Mouse (Mus musculus) olfactory bulb, adult 2 months (tissue): ENCODE data around the gene Wars. TPM values are rescaled to one million over a fixed set of nuclear protein-coding genes. Genes with fewer than 3 reads are reported as not detected.

ENCODE experiments used
- H3K27ac ChIP-seq: fragments of 200-500 bp; 2 replicates; pipeline ENCODE4 v1.5.1; 2012; ENCODE audit warnings: low read depth, low read length; ENCODE audit not compliant: insufficient read depth
- H3K4me1 ChIP-seq: fragments of 200-500 bp; 2 replicates; pipeline ENCODE4 v1.6.1; 2012; ENCODE audit warnings: low read length; ENCODE audit not compliant: control insufficient read depth, insufficient read depth
- H3K4me3 ChIP-seq: fragments of 200-500 bp; 2 replicates; pipeline ENCODE4 v1.5.1; 2012; ENCODE audit warnings: mild to moderate bottlenecking, low read depth, low read length, moderate library complexity; ENCODE audit not compliant: insufficient read depth
- CTCF ChIP-seq: fragments of 200-500 bp; IDR thresholded peaks from 2 replicates; pipeline ENCODE4 v1.5.1; 2012; ENCODE audit warnings: low read depth, mild to moderate bottlenecking, low read length, moderate library complexity; ENCODE audit not compliant: insufficient read depth
- POLR2A ChIP-seq: fragments of 200-500 bp; IDR thresholded peaks from 2 replicates; pipeline ENCODE4 v1.6.1; 2012; ENCODE audit warnings: mild to moderate bottlenecking, low read depth, low read length, moderate library complexity; ENCODE audit not compliant: insufficient read depth
- WGBS: fragments of 180-500 bp; shearing (Covaris S2); methylation state at CpG from one replicate; pipeline ENCODE4 v1.1.7; 2018; 5-methylcytosine and 5-hydroxymethylcytosine counted together
- polyA plus RNA-seq: library from polyadenylated mRNA; stranded (reverse); fragments of >200 nt; gene quantifications from 2 replicates; pipeline ENCODE4 v1.2.4, GENCODE M21; 2012; ENCODE audit warnings: low replicate concordance; ENCODE audit not compliant: missing spikeins, insufficient read depth, insufficient read length

Wars gene
- polyA plus RNA-seq, 1 experiment: not detected

- WGBS: 60% methylated on average over 3 of the region's 3 CpGs
- no peak overlapping the region for H3K4me3 ChIP-seq
- TF ChIP-seq POLR2A: no peak
- TF ChIP-seq CTCF: no peak
- H3K4me1 ChIP-seq: peaks cover 2% of the 10 kb centered on the region; the same call in 1 of the 2 replicates
- no peak overlapping the region for H3K27ac ChIP-seq
Observed at GRCm38 (mm10) chr12:108896006-108896405, 2.0 kb upstream of the Wars start.

- TF ChIP-seq POLR2A: no peak
- TF ChIP-seq CTCF: no peak
Observed at GRCm38 (mm10) chr12:108894432-108894816, 450 bp upstream of the Wars start.

GRCm38 (mm10) chr12:108892989-108893714 is 822 bp downstream of the Wars start, which contains the start of gene Wdr25:
Wdr25 (plus strand) TSS chr12:108893631.
- TF ChIP-seq CTCF (no peak), POLR2A (no peak)
- 19% methylated on average over 12 of the region's 12 CpGs for WGBS
- Histone ChIP-seq H3K4me1 (peaks cover 2% of the 10 kb centered on the region; the same call in 1 of the 2 replicates), H3K27ac (0 out of 2 replicates have a peak within 1 kb of the TSS, but pooled peaks have one; percentile 19), H3K4me3 (peak within 1 kb of the TSS; percentile 71)

More at GRCm38 (mm10) chr12:108894432-108894816, 450 bp upstream of the Wars start:
- 2% methylated on average over 7 of the region's 7 CpGs for WGBS
- Histone ChIP-seq H3K27ac (0 out of 2 replicates have a peak overlapping the region, but pooled peaks have one; percentile 19), H3K4me1 (peaks cover 2% of the 10 kb centered on the region; the same call in 1 of the 2 replicates), H3K4me3 (peak overlapping the region; percentile 71)

GRCm38 (mm10) chr12:108888632-108889031 is 5.3 kb downstream of the Wars start:
- no peak overlapping the region for H3K27ac ChIP-seq
- WGBS: 62% methylated on average over 4 of the region's 4 CpGs
- no peak for TF ChIP-seq CTCF
- no peak for TF ChIP-seq POLR2A
- H3K4me1 ChIP-seq: peaks cover 2% of the 10 kb centered on the region; the same call in 1 of the 2 replicates
- no peak overlapping the region for H3K4me3 ChIP-seq

- H3K27ac ChIP-seq: no peak overlapping the region
- H3K4me1 ChIP-seq: no peaks in the 10 kb centered on the region
- WGBS: 90% methylated on average over 4 of the region's 4 CpGs
- TF ChIP-seq POLR2A: no peak
- no peak for TF ChIP-seq CTCF
- no peak overlapping the region for H3K4me3 ChIP-seq
Observed at GRCm38 (mm10) chr12:108887077-108887476, 6.9 kb downstream of the Wars start.

- Histone ChIP-seq H3K27ac (no peak overlapping the region), H3K4me1 (no peaks in the 10 kb centered on the region), H3K4me3 (no peak overlapping the region)
- 97% methylated on average over 1 of the region's 1 CpGs for WGBS
- no peak for TF ChIP-seq POLR2A
- no peak for TF ChIP-seq CTCF
Observed at GRCm38 (mm10) chr12:108885906-108886305, 8.1 kb downstream of the Wars start.

GRCm38 (mm10) chr12:108882776-108883175 is 11.2 kb downstream of the Wars start:
- WGBS: 88% methylated on average over 8 of the region's 8 CpGs
- Histone ChIP-seq H3K27ac (no peak overlapping the region), H3K4me3 (no peak overlapping the region)

GRCm38 (mm10) chr12:108881192-108881591 is 12.8 kb downstream of the Wars start:
- Histone ChIP-seq H3K4me3 (no peak overlapping the region), H3K27ac (no peak overlapping the region), H3K4me1 (no peaks in the 10 kb centered on the region)
- 86% methylated on average over 3 of the region's 3 CpGs for WGBS
- no peak for TF ChIP-seq CTCF
- no peak for TF ChIP-seq POLR2A

More at GRCm38 (mm10) chr12:108882776-108883175, 11.2 kb downstream of the Wars start:
- no peaks in the 10 kb centered on the region for H3K4me1 ChIP-seq
- no peak for TF ChIP-seq CTCF
- no peak for TF ChIP-seq POLR2A

GRCm38 (mm10) chr12:108880606-108881005 is 13.4 kb downstream of the Wars start:
- TF ChIP-seq CTCF (no peak), POLR2A (no peak)
- no peak overlapping the region for H3K4me3 ChIP-seq
- no peaks in the 10 kb centered on the region for H3K4me1 ChIP-seq
- 95% methylated on average over 5 of the region's 5 CpGs for WGBS
- no peak overlapping the region for H3K27ac ChIP-seq
